11 mouse cellular contexts compared by ENCODE assay signal in genomic region chr14:51827842-51828241, GRCm38 (mm10). TPM values are rescaled to one million over a fixed set of nuclear protein-coding genes. Genes with fewer than 3 reads are reported as not detected.
A peak's percentile ranks its signal among the peaks of the same experiment; 100 is the strongest.
DNase-seq lines count a peak whose midpoint lies in the region; ATAC-seq and TF ChIP-seq lines count a peak whose summit lies in the region.
"Not testable (repeated sequence)": the region's sequence is repeated elsewhere in the genome, so short reads cannot be mapped to it uniquely, and the experiment has no call there.
"Had no signal": no experiment of that assay in that cellular context is flagged by ENCODE, and none has a peak within 500 bp of the region (broad histone marks: within the 10 kb centered on the region; RNA-seq: fewer than 3 reads in every experiment).

No protein-coding gene starts in this region.

- H3K36me3 ChIP-seq in intestine, postnatal 0 days (ENCODE audit: control insufficient read depth, insufficient read depth); limb, embryonic 13.5 days; midbrain, embryonic 12.5 days; small intestine, adult 2 months (ENCODE audit: control insufficient read depth, insufficient read depth, low read length): not testable (repeated sequence)

- not testable (repeated sequence) for H3K4me1 ChIP-seq in intestine, postnatal 0 days (replicated peaks; ENCODE audit: control insufficient read depth, insufficient read depth, low read length); limb, embryonic 13.5 days; midbrain, embryonic 12.5 days; small intestine, adult 2 months (ENCODE audit: control insufficient read depth, insufficient read depth, insufficient read length, low read length)

- 22% methylated on average over 5 of the region's 5 CpGs for WGBS in intestine, postnatal 0 days
- WGBS in limb, embryonic 13.5 days: 36% methylated on average over 5 of the region's 5 CpGs
- 40% methylated on average over 5 of the region's 5 CpGs for WGBS in midbrain, embryonic 12.5 days
- 11% methylated on average over 5 of the region's 5 CpGs for WGBS in small intestine, adult 2 months

- H3K9ac ChIP-seq in intestine, postnatal 0 days (ENCODE audit: low read depth, low read length); limb, embryonic 13.5 days; midbrain, embryonic 12.5 days (replicated peaks): not testable (repeated sequence)

- TF ChIP-seq POLR2A in small intestine, adult 2 months (IDR thresholded peaks at IDR 0.05; ENCODE audit: low read depth, low read length): not testable (repeated sequence)

- not testable (repeated sequence) for H3K4me3 ChIP-seq in gastrocnemius, adult 2 months; intestine, postnatal 0 days (ENCODE audit: low read depth, low read length); limb, embryonic 13.5 days; midbrain, embryonic 12.5 days; small intestine, adult 2 months (ENCODE audit: low read depth, low read length)

- H3K4me2 ChIP-seq in intestine, postnatal 0 days (replicated peaks; ENCODE audit: low read depth); limb, embryonic 13.5 days (replicated peaks); midbrain, embryonic 12.5 days (replicated peaks): not testable (repeated sequence)

- TF ChIP-seq CTCF in gastrocnemius, adult 2 months (IDR thresholded peaks at IDR 0.05): peak; percentile 46
- TF ChIP-seq CTCF in intestine, postnatal 0 days (IDR thresholded peaks at IDR 0.05; ENCODE audit: low read depth): peak; percentile 70
- peak; percentile 38; the same call in 1 of the 2 replicates for TF ChIP-seq CTCF in small intestine, adult 2 months (IDR thresholded peaks at IDR 0.05; ENCODE audit: extremely low read depth, insufficient read length, insufficient replicate concordance, low read depth, low read length)

- peak; percentile 21 for DNase-seq in 3T3-L1 (ENCODE audit: low read depth, low spot score)
- peak; percentile 18 for DNase-seq in ZHBTc4 (ENCODE audit: low read depth, low spot score)
- not testable (repeated sequence) for DNase-seq in gastrocnemius, adult 2 months

- H3K9me3 ChIP-seq in intestine, postnatal 0 days (ENCODE audit: control insufficient read depth); limb, embryonic 13.5 days; midbrain, embryonic 12.5 days: not testable (repeated sequence)

- H3K27me3 ChIP-seq in intestine, postnatal 0 days (replicated peaks; ENCODE audit: control insufficient read depth, insufficient read depth, low read length); limb, embryonic 13.5 days; midbrain, embryonic 12.5 days; small intestine, adult 2 months (ENCODE audit: control insufficient read depth, insufficient read depth, low read length): not testable (repeated sequence)

- intact Hi-C loops in gastrocnemius, adult 2 months (cut with DNase I): loop anchor here (5.0 kb wide), 1 partner anchor 56 kb away; the partner anchor contains the start of gene Ang4

- ATAC-seq in common myeloid progenitor, adult 5-6 weeks (replicated peaks; ENCODE audit: low read depth, poor library complexity, severe bottlenecking): peak; percentile 92
- not testable (repeated sequence) for ATAC-seq in intestine, postnatal 0 days
- 0 out of 2 replicates have a peak, but pooled peaks have one; percentile 57 for ATAC-seq in limb, embryonic 13.5 days (ENCODE audit: low FRiP score, low read depth)
- peak; percentile 63; the same call in 1 of the 2 replicates for ATAC-seq in midbrain, embryonic 12.5 days (ENCODE audit: low FRiP score, low read depth)

- H3K27ac ChIP-seq in gastrocnemius, adult 2 months; intestine, postnatal 0 days (ENCODE audit: low read depth, low read length); limb, embryonic 13.5 days; midbrain, embryonic 12.5 days (replicated peaks); small intestine, adult 2 months (ENCODE audit: insufficient read depth, low read depth, low read length): not testable (repeated sequence)

RNA-seq across cellular contexts. Expression of gene Ear6, which starts 25.7 kb away (rescaled TPM):
- total RNA-seq in common myeloid progenitor, adult 5-6 weeks (2017): 0.55 and 3.3 TPM in 2 replicates
- total RNA-seq in gastrocnemius, adult 2 months (2021): not detected
- polyA plus RNA-seq in intestine, postnatal 0 days (2015; fragmentation: Nextera tagmentation; extraction: Ambion mirVana): not detected in 2 replicates
- 0.42 TPM in 1 of 2 replicates, not detected in the other for polyA plus RNA-seq in limb, embryonic 13.5 days (2015; fragmentation: Nextera tagmentation; extraction: Ambion mirVana)
- not detected in 2 replicates for polyA plus RNA-seq in midbrain, embryonic 12.5 days (2016; fragmentation: Nextera tagmentation; extraction: Ambion mirVana)
- polyA plus RNA-seq in small intestine, adult 2 months (2012; rRNA removed): 0.15 TPM in 1 of 2 replicates, not detected in the other
- total RNA-seq: adrenal gland, adult 8-10 months had no signal
- polyA plus RNA-seq: heart, embryonic 11.5 days; neural tube, embryonic 13.5 days had no signal

RNA-seq across cellular contexts. Expression of gene AY358078, which starts 28.0 kb away (rescaled TPM):
- not detected in 2 replicates for total RNA-seq in common myeloid progenitor, adult 5-6 weeks (2017)
- total RNA-seq in gastrocnemius, adult 2 months (2021): not detected
- not detected in 2 replicates for polyA plus RNA-seq in intestine, postnatal 0 days (2015; fragmentation: Nextera tagmentation; extraction: Ambion mirVana)
- polyA plus RNA-seq in limb, embryonic 13.5 days (2015; fragmentation: Nextera tagmentation; extraction: Ambion mirVana): not detected in 2 replicates
- not detected in 2 replicates for polyA plus RNA-seq in midbrain, embryonic 12.5 days (2016; fragmentation: Nextera tagmentation; extraction: Ambion mirVana)
- 0.13 TPM in 1 of 2 replicates, not detected in the other for polyA plus RNA-seq in small intestine, adult 2 months (2012; rRNA removed)
- total RNA-seq: adrenal gland, adult 8-10 months had no signal
- polyA plus RNA-seq: heart, embryonic 11.5 days; neural tube, embryonic 13.5 days had no signal

RNA-seq across cellular contexts. Expression of gene Ang4, which starts 54.5 kb away (rescaled TPM):
- not detected in 2 replicates for total RNA-seq in common myeloid progenitor, adult 5-6 weeks (2017)
- total RNA-seq in gastrocnemius, adult 2 months (2021): not detected
- polyA plus RNA-seq in intestine, postnatal 0 days (2015; fragmentation: Nextera tagmentation; extraction: Ambion mirVana): 7.2 and 12.3 TPM in 2 replicates
- not detected in 2 replicates for polyA plus RNA-seq in limb, embryonic 13.5 days (2015; fragmentation: Nextera tagmentation; extraction: Ambion mirVana)
- polyA plus RNA-seq in midbrain, embryonic 12.5 days (2016; fragmentation: Nextera tagmentation; extraction: Ambion mirVana): not detected in 2 replicates
- polyA plus RNA-seq in small intestine, adult 2 months (2012; rRNA removed): 46.7 and 466 TPM in 2 replicates
- total RNA-seq: adrenal gland, adult 8-10 months had no signal
- polyA plus RNA-seq: heart, embryonic 11.5 days; neural tube, embryonic 13.5 days had no signal

RNA-seq across cellular contexts. Expression of gene Mettl17, which starts 56.8 kb away (rescaled TPM):
- total RNA-seq in common myeloid progenitor, adult 5-6 weeks (2017): 6.7 and 11.5 TPM in 2 replicates
- 10 to 100 TPM; 11.5 to 12.9 TPM for total RNA-seq in gastrocnemius, adult 2 months (2021)
- polyA plus RNA-seq in intestine, postnatal 0 days (2015; fragmentation: Nextera tagmentation; extraction: Ambion mirVana): 16.9 and 19.7 TPM in 2 replicates
- 52.1 and 62.2 TPM in 2 replicates for polyA plus RNA-seq in limb, embryonic 13.5 days (2015; fragmentation: Nextera tagmentation; extraction: Ambion mirVana)
- polyA plus RNA-seq in midbrain, embryonic 12.5 days (2016; fragmentation: Nextera tagmentation; extraction: Ambion mirVana): 61.9 and 68.0 TPM in 2 replicates
- 11.2 and 16.9 TPM in 2 replicates for polyA plus RNA-seq in small intestine, adult 2 months (2012; rRNA removed)
